Mouse (Mus musculus) cerebellum, adult 2 months (tissue): ENCODE data around the gene Cwc22. TPM values are rescaled to one million over a fixed set of nuclear protein-coding genes. Genes with fewer than 3 reads are reported as not detected.

Source experiments
- DNase-seq, 2 experiments: peaks; one replicate each; pipeline ENCODE4 v3.0.0; 2021
- H3K27ac ChIP-seq: fragments of 200-500 bp; 2 replicates; pipeline ENCODE4 v1.5.1; 2012; ENCODE audit warnings: low read length, control low read depth, inconsistent platforms; ENCODE audit not compliant: insufficient read depth
- H3K27me3 ChIP-seq: fragments of 200-500 bp; 2 replicates; pipeline ENCODE4 v1.6.1; 2012; ENCODE audit warnings: inconsistent platforms, mild to moderate bottlenecking, low read length, moderate library complexity; ENCODE audit not compliant: control insufficient read depth, insufficient read depth
- H3K4me1 ChIP-seq: fragments of 200-500 bp; 2 replicates; pipeline ENCODE4 v1.6.1; 2011; ENCODE audit warnings: low read length; ENCODE audit not compliant: control insufficient read depth, insufficient read depth
- H3K4me3 ChIP-seq: fragments of 200-500 bp; replicated peaks from 2 replicates; pipeline ENCODE3; 2011; ENCODE audit warnings: mild to moderate bottlenecking, low read depth, low read length, control low read depth; ENCODE audit not compliant: insufficient read depth
- CTCF ChIP-seq: fragments of 200-500 bp; IDR thresholded peaks from 2 replicates; pipeline ENCODE4 v1.5.1; 2011; ENCODE audit warnings: low read depth, mild to moderate bottlenecking, control low read depth, low read length, moderate library complexity, borderline replicate concordance; ENCODE audit not compliant: insufficient read depth
- POLR2A ChIP-seq: fragments of 200-500 bp; IDR thresholded peaks from 2 replicates; pipeline ENCODE4 v1.6.1; 2011; ENCODE audit warnings: low read length, control low read depth, borderline replicate concordance; ENCODE audit not compliant: insufficient read depth
- WGBS: fragments of 180-500 bp; shearing (Covaris S2); methylation state at CpG from one replicate; pipeline ENCODE4 v1.1.7; 2018; 5-methylcytosine and 5-hydroxymethylcytosine counted together
- polyA plus RNA-seq: library from polyadenylated mRNA; depleted of rRNA; stranded (reverse); fragments of >200 nt; gene quantifications from 2 replicates; pipeline ENCODE4 v1.2.3, GENCODE M21; 2012

Gene Cwc22
- polyA plus RNA-seq, 1 experiment = 30.3 TPM

DNA sequence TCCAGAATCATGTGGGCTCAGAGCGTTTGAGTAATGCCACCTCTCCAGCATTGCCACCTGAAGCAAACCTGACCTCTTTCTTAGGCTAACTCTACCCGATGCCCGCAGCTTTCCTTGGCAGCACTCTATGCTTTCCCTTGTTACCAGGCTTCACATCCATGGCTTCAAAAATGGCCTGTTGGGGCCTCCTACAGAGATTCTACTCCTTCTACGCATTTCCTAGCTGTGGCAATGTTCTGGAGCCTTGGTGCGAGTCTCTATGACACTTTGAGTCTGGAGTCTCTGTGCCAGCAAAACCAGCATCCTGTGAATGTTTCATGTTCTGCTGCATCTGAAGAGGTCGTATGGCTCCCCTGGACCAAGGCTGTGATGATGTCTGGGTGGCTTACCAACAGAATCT is 69.8 kb downstream of the Cwc22 start:
- no peak for TF ChIP-seq CTCF
- TF ChIP-seq POLR2A = no peak
- Histone ChIP-seq H3K27ac (no peak overlapping the region), H3K27me3 (no peaks in the 10 kb centered on the region), H3K4me1 (no peaks in the 10 kb centered on the region), H3K4me3 (no peak overlapping the region)
- DNase-seq = no peak
- WGBS = 88% methylated on average over 6 of the region's 6 CpGs

- no peaks in the 10 kb centered on the region for H3K4me1 ChIP-seq
- no peak overlapping the region for H3K27ac ChIP-seq
- H3K27me3 ChIP-seq = no peaks in the 10 kb centered on the region
- TF ChIP-seq CTCF (no peak), POLR2A (no peak)
- no peak for DNase-seq
- H3K4me3 ChIP-seq = no peak overlapping the region
- 95% methylated on average over 4 of the region's 4 CpGs for WGBS
These were observed 70.7 kb downstream of the Cwc22 start for GRCm38 (mm10) chr2:77875516-77875915.

GRCm38 (mm10) chr2:77874678-77875077 is 71.5 kb downstream of the Cwc22 start:
- H3K4me1 ChIP-seq = no peaks in the 10 kb centered on the region
- H3K27me3 ChIP-seq = no peaks in the 10 kb centered on the region
- DNase-seq = no peak
- WGBS = 73% methylated on average over 3 of the region's 3 CpGs
- no peak overlapping the region for H3K27ac ChIP-seq
- H3K4me3 ChIP-seq = no peak overlapping the region
- no peak for TF ChIP-seq CTCF
- no peak for TF ChIP-seq POLR2A

DNA sequence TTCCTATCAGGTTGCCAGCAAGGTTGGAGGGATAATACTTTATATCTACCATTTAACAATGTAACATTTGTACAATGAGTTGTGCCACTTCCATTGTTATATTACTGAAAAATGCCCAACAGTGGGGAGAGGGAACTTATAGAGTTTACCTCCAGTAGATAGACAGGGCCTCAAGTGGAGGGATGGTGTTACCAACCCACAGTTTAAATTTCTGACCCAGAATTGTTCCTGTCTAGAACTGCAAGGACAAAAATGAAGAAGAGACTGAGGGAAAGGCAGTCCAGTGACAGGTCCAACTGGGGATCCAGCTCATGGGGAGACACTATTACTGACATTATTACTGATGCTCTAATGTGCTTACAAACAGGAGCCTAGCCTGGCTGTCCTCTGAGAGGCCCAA is 72.4 kb downstream of the Cwc22 start:
- TF ChIP-seq CTCF = no peak
- TF ChIP-seq POLR2A = no peak
- Histone ChIP-seq H3K27me3 (no peaks in the 10 kb centered on the region), H3K4me1 (no peaks in the 10 kb centered on the region), H3K4me3 (no peak overlapping the region), H3K27ac (no peak overlapping the region)
- DNase-seq = no peak

DNA sequence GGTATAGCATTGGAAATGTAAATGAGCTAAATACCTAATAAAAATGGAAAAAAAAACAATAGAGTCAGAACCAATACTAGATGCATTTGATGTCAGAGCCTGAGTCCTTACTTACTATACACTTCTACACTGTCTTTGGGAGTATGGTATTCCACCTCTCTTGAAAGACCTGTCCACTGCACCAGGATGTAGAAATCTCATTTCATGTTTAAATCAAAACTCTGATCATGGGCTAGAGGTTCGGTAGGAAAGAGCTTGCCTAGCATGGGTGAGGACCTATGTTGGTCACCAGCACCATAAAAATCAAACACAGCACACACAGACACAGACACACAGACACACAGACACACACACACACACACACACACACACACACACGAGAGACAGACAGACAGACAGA is 73.5 kb downstream of the Cwc22 start:
- Histone ChIP-seq H3K4me1 (no peaks in the 10 kb centered on the region), H3K27ac (no peak overlapping the region), H3K4me3 (no peak overlapping the region), H3K27me3 (no peaks in the 10 kb centered on the region)
- TF ChIP-seq CTCF = no peak
- no peak for TF ChIP-seq POLR2A
- 75% methylated on average over 2 of the region's 2 CpGs for WGBS
- no peak for DNase-seq

DNA sequence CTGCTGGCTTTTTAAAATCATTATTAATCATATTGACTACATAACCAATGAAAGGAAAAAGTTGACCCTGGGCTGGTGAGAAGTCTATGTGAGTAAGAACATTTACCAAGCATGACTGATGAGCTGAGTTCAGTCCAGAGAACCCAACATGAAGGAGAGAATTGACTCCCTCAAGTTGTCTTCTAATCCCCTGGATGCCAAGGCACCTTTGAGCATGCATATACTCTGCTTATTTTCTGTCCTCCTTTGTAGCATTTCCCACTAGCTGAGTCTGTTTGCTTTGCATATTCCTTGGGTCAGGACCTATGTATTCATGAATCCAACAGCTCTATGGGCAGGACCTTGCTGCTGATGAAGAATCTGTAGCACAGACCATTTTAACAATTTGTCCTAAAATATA is 75.0 kb downstream of the Cwc22 start:
- TF ChIP-seq CTCF (no peak), POLR2A (no peak)
- Histone ChIP-seq H3K27me3 (no peaks in the 10 kb centered on the region), H3K4me3 (no peak overlapping the region), H3K4me1 (no peaks in the 10 kb centered on the region), H3K27ac (no peak overlapping the region)
- DNase-seq = no peak

DNA sequence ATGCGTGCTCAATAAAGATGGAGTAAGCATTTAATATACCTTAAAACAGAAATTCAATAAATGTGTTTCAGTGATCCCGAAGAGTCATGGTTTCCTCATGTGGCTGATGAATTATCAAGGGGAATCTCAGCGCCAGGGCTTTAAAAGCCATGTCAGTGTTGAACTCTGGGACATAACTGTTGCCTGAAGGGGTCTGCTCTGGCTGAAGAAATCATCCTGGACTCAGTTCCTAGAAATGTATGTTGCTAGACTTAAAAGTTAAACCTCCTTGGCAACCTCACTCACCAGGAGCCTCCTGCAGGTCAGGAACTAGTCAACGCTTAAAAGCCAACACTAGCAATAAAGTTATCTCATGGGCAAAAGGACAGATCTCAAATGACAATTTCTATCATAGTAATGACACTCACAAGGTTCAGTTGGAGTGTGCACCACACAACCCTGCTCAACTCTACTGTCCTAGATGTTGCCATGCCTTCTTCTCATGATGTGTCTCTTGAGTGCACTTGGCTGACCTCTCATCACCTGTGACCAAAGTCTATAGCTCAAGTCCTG is 76.4 kb downstream of the Cwc22 start:
- WGBS = 91% methylated on average over 4 of the region's 4 CpGs
- no peak for DNase-seq
- no peak overlapping the region for H3K27ac ChIP-seq
- no peak overlapping the region for H3K4me3 ChIP-seq
- H3K4me1 ChIP-seq = no peaks in the 10 kb centered on the region
- TF ChIP-seq CTCF (no peak), POLR2A (no peak)
- no peaks in the 10 kb centered on the region for H3K27me3 ChIP-seq

DNA sequence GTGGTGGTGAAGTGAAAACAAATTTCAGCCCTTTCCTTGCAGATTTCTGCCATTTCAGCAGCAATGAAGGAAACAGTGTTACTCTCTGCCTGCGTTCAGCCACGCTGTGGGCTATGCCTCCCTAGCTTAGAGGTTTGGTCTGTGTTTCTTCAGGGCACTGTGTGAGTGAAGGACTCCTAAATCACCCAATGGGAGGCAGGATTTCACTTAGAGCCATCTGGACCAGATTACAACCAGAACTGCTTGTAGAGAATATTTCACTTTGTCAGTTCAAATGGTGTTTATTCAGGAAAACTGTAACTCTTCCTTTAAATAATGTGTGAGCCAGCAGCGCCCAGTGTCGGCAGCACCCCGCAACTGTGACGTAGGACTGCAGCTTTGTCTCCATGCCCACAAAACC is 82.2 kb downstream of the Cwc22 start:
- no peak overlapping the region for H3K4me3 ChIP-seq
- WGBS = 84% methylated on average over 6 of the region's 6 CpGs
- DNase-seq = no peak
- no peak overlapping the region for H3K27ac ChIP-seq
- no peaks in the 10 kb centered on the region for H3K27me3 ChIP-seq
- H3K4me1 ChIP-seq = no peaks in the 10 kb centered on the region
- TF ChIP-seq CTCF (no peak), POLR2A (no peak)

DNA sequence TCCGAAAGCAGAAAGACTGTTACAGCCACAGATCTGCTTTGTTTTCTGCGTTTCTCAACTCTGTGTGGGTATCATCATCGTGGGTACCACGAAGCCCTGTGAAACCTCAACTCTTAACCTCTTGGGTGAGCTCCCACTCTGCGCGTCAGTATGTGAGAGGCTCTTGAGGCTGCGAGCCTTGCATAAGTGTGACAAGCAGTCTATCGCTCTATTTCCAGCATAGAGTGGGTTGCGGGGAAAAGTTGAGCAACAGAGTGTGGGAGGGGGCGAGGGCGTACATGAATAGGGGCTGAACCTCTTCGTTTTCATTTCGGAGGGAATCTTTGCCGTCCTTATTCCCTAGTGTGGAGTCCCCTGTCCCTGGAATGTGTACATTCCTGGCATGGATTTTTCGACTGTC is 82.7 kb downstream of the Cwc22 start:
- no peak for DNase-seq
- no peak for TF ChIP-seq POLR2A
- TF ChIP-seq CTCF = no peak
- Histone ChIP-seq H3K4me1 (no peaks in the 10 kb centered on the region), H3K27me3 (no peaks in the 10 kb centered on the region), H3K27ac (no peak overlapping the region), H3K4me3 (no peak overlapping the region)
- 80% methylated on average over 15 of the region's 15 CpGs for whole genome bisulfite sequencing
